In the genomic region with DNA sequence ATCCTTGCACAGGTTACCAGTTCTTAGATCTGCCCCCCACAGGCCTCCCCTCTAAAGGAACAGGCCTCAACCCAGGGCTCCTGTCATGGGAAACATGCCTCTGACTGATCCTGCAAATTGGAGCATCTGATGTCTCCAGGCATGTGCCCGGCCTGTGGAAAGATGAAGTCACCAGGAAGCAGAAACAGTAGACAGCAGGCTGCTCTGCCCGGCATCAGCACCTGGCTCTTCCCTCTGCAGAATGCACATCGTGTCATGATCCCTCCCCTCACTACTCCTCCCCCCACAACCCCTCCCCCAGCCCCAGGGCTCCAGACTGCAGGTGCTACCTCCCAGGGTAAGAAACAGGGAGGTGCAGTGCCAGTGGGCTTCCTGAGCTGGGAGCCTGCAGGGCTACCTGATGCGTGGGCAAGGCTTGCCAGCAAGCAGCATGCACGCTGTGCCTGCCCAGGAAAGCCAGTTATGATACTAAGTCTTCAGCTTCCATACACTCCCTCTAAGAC, we compare ENCODE assay signal across 9 mouse cellular contexts. TPM values are rescaled to one million over a fixed set of nuclear protein-coding genes. Genes with fewer than 3 reads are reported as not detected.
A peak's percentile ranks its signal among the peaks of the same experiment; 100 is the strongest.
DNase-seq lines count a peak whose midpoint lies in the region; ATAC-seq and TF ChIP-seq lines count a peak whose summit lies in the region.
"Had no signal": no experiment of that assay in that cellular context is flagged by ENCODE, and none has a peak within 500 bp of the region (broad histone marks: within the 10 kb centered on the region; RNA-seq: fewer than 3 reads in every experiment).

No protein-coding gene starts in this region.

- 53% methylated on average over 5 of the region's 5 CpGs for WGBS in thymus, adult 2 months
- WGBS in intestine, postnatal 0 days: 34% methylated on average over 5 of the region's 5 CpGs

- no peak for TF ChIP-seq POLR2A in thymus, adult 2 months (IDR thresholded peaks at IDR 0.05; ENCODE audit: control insufficient read depth, extremely low read depth, insufficient read depth, low read length, poor library complexity)

- H3K9me3 ChIP-seq in intestine, postnatal 0 days (ENCODE audit: control insufficient read depth): no peaks in the 10 kb centered on the region

- no peak overlapping the region for H3K4me3 ChIP-seq in thymus, adult 2 months (ENCODE audit: control insufficient read depth, insufficient read depth, low read length)
- no peak overlapping the region for H3K4me3 ChIP-seq in intestine, postnatal 0 days (ENCODE audit: low read depth, low read length)

- no peak for ATAC-seq in intestine, postnatal 0 days

- H3K27me3 ChIP-seq in thymus, adult 2 months (ENCODE audit: control insufficient read depth, insufficient read depth, low read length): no peaks in the 10 kb centered on the region
- H3K27me3 ChIP-seq in intestine, postnatal 0 days (replicated peaks; ENCODE audit: control insufficient read depth, insufficient read depth, low read length): no peaks in the 10 kb centered on the region; the same call in 1 of the 2 replicates

- no peak overlapping the region for H3K27ac ChIP-seq in thymus, adult 2 months (ENCODE audit: control insufficient read depth, insufficient read depth, low read length)
- H3K27ac ChIP-seq in intestine, postnatal 0 days (ENCODE audit: low read depth, low read length): no peak overlapping the region
- H3K27ac ChIP-seq: kidney, postnatal 0 days had no signal

- no peak for TF ChIP-seq CTCF in thymus, adult 2 months (IDR thresholded peaks at IDR 0.05; ENCODE audit: borderline replicate concordance, control insufficient read depth, extremely low read depth, insufficient read depth, low read length, poor library complexity)
- TF ChIP-seq CTCF in intestine, postnatal 0 days (IDR thresholded peaks at IDR 0.05; ENCODE audit: low read depth): no peak

- peaks cover 8% of the 10 kb centered on the region; the same call in 1 of the 2 replicates for H3K4me1 ChIP-seq in thymus, adult 2 months (replicated peaks; ENCODE audit: control insufficient read depth, insufficient read depth, low read length)
- H3K4me1 ChIP-seq in intestine, postnatal 0 days (replicated peaks; ENCODE audit: control insufficient read depth, insufficient read depth, low read length): no peaks in the 10 kb centered on the region

- H3K9ac ChIP-seq in intestine, postnatal 0 days (ENCODE audit: low read depth, low read length): no peak overlapping the region

- intact Hi-C loops in left cerebral cortex, postnatal 14 days (cut with DNase I): no loop called here

- peak; percentile 40 to 46 for DNase-seq in layer of hippocampus, postnatal 10 days (ENCODE audit: low spot score in 2 of 2)
- no peak for DNase-seq in layer of hippocampus, adult 11-12 months (ENCODE audit: low spot score)
- peak; percentile 48 to 54 for DNase-seq in cerebellum, postnatal 14 days
- DNase-seq in left cerebral cortex, postnatal 14 days (ENCODE audit: low spot score in 2 of 2): peak; percentile 40 to 64
- DNase-seq in thymus, adult 2 months: peak; percentile 73
- DNase-seq in heart, adult 11 months: no peak
- DNase-seq in kidney, adult 8-10 months: no peak

- H3K36me3 ChIP-seq in thymus, adult 2 months (ENCODE audit: control insufficient read depth, insufficient read depth, low read length): no peaks in the 10 kb centered on the region
- H3K36me3 ChIP-seq in intestine, postnatal 0 days (ENCODE audit: control insufficient read depth, insufficient read depth): no peaks in the 10 kb centered on the region

- H3K4me2 ChIP-seq in intestine, postnatal 0 days (replicated peaks; ENCODE audit: low read depth): no peak overlapping the region

RNA-seq across cellular contexts. Expression of a gene that starts 27.0 kb away (rescaled TPM):
- total RNA-seq in layer of hippocampus, postnatal 10 days (2021): 10 to 100 TPM; 70.1 to 70.4 TPM
- 10 to 100 TPM; 56.5 to 57.5 TPM for total RNA-seq in left cerebral cortex, postnatal 14 days (2021)
- 75.0 and 89.7 TPM in 2 replicates for polyA plus RNA-seq in thymus, adult 2 months (2012; rRNA removed)
- polyA plus RNA-seq in intestine, postnatal 0 days (2015; fragmentation: Nextera tagmentation; extraction: Ambion mirVana): 6.1 and 6.9 TPM in 2 replicates

Comparison
In these comparisons a context has a peak if more than half of its experiments do, and no peak if none do; other contexts are left out.
1. DNase-seq: peak in layer of hippocampus, postnatal 10 days (2 of 2), cerebellum, postnatal 14 days (2 of 2), left cerebral cortex, postnatal 14 days (2 of 2) and thymus, adult 2 months (single experiment); none in layer of hippocampus, adult 11-12 months (single experiment), heart, adult 11 months (single experiment) and kidney, adult 8-10 months (0 of 2).